Mouse (Mus musculus): Measurements from ENCODE around the gene Vrk1. TPM values are rescaled to one million over a fixed set of nuclear protein-coding genes. Genes with fewer than 3 reads are reported as not detected.

The Vrk1 gene
- 28.8 and 29.5 TPM in 2 replicates for polyA plus RNA-seq (2012; rRNA removed)

DNA sequence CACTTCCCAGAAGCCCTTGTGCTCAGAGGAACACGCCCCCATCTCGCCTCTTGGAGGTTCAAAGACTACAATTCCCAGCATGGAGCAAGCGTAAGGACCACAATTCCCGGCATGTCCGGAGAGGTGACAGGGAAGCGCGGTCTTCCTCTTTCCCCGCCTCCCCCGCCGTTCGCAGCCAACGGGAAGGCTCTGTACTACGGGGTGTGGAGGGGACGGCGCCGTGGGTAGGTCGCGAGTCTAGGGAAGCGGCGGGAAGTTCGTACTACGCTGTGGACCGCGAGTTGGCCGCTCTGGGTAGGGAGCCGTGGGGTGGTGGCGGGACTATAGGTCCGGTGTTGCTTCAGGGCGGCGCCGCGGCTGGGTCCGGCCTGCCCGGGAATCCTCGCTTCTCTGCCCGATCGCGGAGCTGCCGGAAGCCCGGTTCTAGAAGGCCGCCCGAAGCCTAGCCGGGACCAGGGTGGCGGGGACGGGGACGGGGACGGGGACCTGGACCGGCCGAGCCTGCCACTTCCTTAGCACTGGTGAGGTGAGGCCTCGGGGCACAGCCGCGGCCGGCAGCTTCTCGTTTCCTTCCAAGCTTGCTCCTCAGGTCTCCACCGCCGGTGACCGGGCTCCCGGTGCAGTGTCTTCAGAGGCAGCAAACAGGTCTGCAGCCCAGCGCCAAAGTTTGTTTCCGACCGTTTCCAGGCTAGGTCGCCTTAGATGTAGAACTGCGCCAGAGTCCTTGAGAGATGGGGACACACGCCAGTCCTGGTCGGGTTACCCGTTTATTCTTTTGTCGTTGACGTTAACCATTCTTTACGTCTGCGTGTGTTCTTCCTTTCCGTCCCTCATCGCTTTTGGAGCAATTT is at the start of gene Vrk1:
Vrk1 (plus strand) TSS at position 164 of the 851 bp plus-strand sequence.

Other genes starting within 250 kb of the Vrk1 start
- 147 and 154 TPM in 2 replicates for gene Papola, start 225.5 kb upstream of the Vrk1 start, polyA plus RNA-seq (2012; rRNA removed)

Data from central nervous system, embryonic 18 days (tissue).